Mouse (Mus musculus) heart, embryonic 14.5 days (tissue): Measurements from ENCODE around the gene Tfrc. TPM values are rescaled to one million over a fixed set of nuclear protein-coding genes. Genes with fewer than 3 reads are reported as not detected.

Experiments
- ATAC-seq: fragments of 200-750 bp; cut with Nextera tagmentation; 2 replicates; pipeline ENCODE4 v1.8.0; 2017; ENCODE audit warnings: low read depth, moderate TSS enrichment; ENCODE audit not compliant: insufficient number of reproducible peaks, insufficient read depth, low FRiP score
- H3K27ac ChIP-seq, 2 experiments: fragments of 200-500 bp in 1 of 2; fragments of 300-500 bp in 1 of 2; sonication (generic) in 1 of 2; replicated peaks in 1 of 2; 2 replicates each; pipeline ENCODE4 v1.5.1; 2012 to 2014; ENCODE audit warnings: low read depth in 2 of 2, low read length in 2 of 2, control low read depth in 1 of 2, mild to moderate bottlenecking in 1 of 2, mixed read lengths in 1 of 2; ENCODE audit not compliant: control insufficient read depth in 1 of 2, insufficient read depth in 1 of 2
- H3K27me3 ChIP-seq: fragments of 300-500 bp; sonication (generic); 2 replicates; pipeline ENCODE4 v1.6.1; 2014; ENCODE audit warnings: mild to moderate bottlenecking, low read length, control low read depth; ENCODE audit not compliant: control insufficient read depth, insufficient read depth
- H3K36me3 ChIP-seq: fragments of 300-500 bp; sonication (generic); 2 replicates; pipeline ENCODE4 v1.6.1; 2014; ENCODE audit warnings: mild to moderate bottlenecking, control low read depth, low read length, mixed read lengths; ENCODE audit not compliant: control insufficient read depth, insufficient read depth
- H3K4me1 ChIP-seq, 2 experiments: fragments of 200-500 bp in 1 of 2; fragments of 300-500 bp in 1 of 2; sonication (generic) in 1 of 2; 2 replicates each; pipeline ENCODE4 v1.6.1; 2012 to 2014; ENCODE audit warnings: low read length in 2 of 2, control low read depth in 1 of 2, mixed read lengths in 1 of 2; ENCODE audit not compliant: control insufficient read depth in 2 of 2, insufficient read depth in 2 of 2
- H3K4me2 ChIP-seq: fragments of 300-500 bp; sonication (generic); 2 replicates; pipeline ENCODE4 v1.6.1; 2014; ENCODE audit warnings: mild to moderate bottlenecking, low read length
- H3K4me3 ChIP-seq, 2 experiments: fragments of 200-500 bp in 1 of 2; fragments of 300-500 bp in 1 of 2; sonication (generic) in 1 of 2; 2 replicates each; pipeline ENCODE4 v1.5.1; 2012 to 2014; ENCODE audit warnings: low read length in 2 of 2, mild to moderate bottlenecking in 2 of 2, control low read depth in 1 of 2, low read depth in 1 of 2, moderate library complexity in 1 of 2; ENCODE audit not compliant: control insufficient read depth in 1 of 2, insufficient read depth in 1 of 2
- H3K9ac ChIP-seq: fragments of 300-500 bp; sonication (generic); 2 replicates; pipeline ENCODE4 v1.6.1; 2014; ENCODE audit warnings: mild to moderate bottlenecking, low read length
- H3K9me3 ChIP-seq: fragments of 300-500 bp; sonication (generic); 2 replicates; pipeline ENCODE4 v1.6.1; 2016; ENCODE audit warnings: low read length, control low read depth; ENCODE audit not compliant: control insufficient read depth
- WGBS: fragments of 180-500 bp; shearing (Covaris S2); extraction: QIAGEN DNeasy Blood & Tissue Kit; methylation state at CpG from one replicate; pipeline ENCODE4 v1.1.7; 2014; 5-methylcytosine and 5-hydroxymethylcytosine counted together
- polyA plus RNA-seq: library from polyadenylated mRNA; unstranded; fragments of >200 nt; fragmentation: Nextera tagmentation; extraction: Ambion mirVana; gene quantifications from 2 replicates; pipeline ENCODE4 v1.2.1, GENCODE M21; 2014

Gene Tfrc
- polyA plus RNA-seq, 1 experiment from 2014 or later, result 48.6 TPM

DNA sequence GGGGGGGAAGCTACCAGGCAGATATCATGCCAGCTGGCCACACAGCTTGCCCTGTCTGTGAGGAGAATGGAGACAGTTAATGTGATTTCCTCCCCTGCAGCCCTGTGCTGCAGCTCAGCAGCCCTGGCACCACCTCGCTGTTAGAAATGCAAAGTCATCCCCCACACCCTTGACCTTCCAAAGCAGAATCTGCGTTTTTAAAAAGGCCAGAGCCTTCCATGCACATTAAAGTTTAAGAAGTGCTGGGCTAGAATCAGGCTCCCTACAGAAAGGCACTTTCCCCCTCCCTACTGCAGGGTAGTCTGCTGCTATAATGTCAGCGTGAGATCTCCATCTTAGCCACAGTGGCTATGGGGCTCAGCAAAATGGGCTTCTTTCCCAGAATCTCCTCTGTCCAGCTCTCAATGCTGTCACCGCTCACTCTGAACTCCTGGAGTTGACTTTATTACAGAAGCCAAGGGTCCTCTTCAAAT is 10.8 kb upstream of the Tfrc start:
- peaks cover 2 to 5% of the 10 kb centered on the region in 2 experiments; a peak in 2 of 4 replicates for H3K4me1 ChIP-seq
- no peaks in the 10 kb centered on the region for H3K9me3 ChIP-seq
- no peak overlapping the region for H3K4me2 ChIP-seq
- no peak overlapping the region for H3K9ac ChIP-seq
- H3K4me3 ChIP-seq, result no peak overlapping the region
- 23% methylated on average over 4 of the region's 4 CpGs for WGBS
- H3K36me3 ChIP-seq, result no peaks in the 10 kb centered on the region
- no peak for ATAC-seq
- H3K27me3 ChIP-seq, result no peaks in the 10 kb centered on the region
- H3K27ac ChIP-seq, result peak overlapping the region in 1 of 2 experiments; percentile 67; a peak in 3 of 4 replicates

DNA sequence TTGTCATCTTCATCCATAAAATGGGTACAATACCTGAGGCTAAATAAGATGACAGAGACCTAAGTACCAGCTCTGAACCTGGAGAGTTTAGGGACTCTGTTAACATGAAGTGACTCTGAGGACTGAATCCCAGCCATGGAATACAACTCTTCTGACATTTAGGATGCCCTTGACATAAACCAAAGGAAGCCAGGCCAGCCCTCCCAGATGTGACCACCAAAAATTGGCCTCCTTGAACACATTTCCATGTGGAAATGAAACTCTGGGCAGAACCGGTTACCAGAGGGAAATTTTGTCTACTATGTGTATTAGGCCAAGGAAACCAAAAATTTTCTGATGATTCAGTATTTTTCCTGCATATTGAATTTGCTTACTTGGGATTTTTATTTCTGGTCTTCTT is 9.6 kb upstream of the Tfrc start:
- ATAC-seq, result no peak
- no peak overlapping the region for H3K4me2 ChIP-seq

DNA sequence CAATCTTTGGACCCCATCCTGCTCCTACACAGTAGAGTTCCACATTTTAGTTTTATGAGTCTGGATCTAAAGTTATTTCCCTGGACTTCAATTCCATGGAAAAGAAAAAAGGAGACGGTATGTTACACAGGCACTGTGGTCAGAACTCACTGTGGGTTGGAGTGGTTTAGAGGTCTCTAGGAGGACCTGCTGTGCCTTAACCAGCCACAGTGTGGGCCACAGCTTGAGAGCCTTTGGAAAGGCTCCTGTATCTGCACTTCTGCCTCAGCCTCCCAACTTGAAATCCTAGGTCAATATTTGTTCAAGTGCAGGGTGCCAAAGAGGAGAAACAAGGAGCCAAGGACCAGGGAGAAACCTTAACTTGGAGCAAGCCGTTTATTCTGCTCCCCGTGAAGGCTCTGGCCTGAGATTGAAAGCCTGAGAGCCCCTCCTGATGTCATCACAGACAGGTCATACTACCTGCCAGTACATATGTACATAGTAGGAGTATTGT is 6.5 kb upstream of the Tfrc start:
- H3K27ac ChIP-seq, result no peak overlapping the region
- no peaks in the 10 kb centered on the region for H3K36me3 ChIP-seq
- peaks cover 2 to 5% of the 10 kb centered on the region in 2 experiments; a peak in 2 of 4 replicates for H3K4me1 ChIP-seq
- H3K27me3 ChIP-seq, result no peaks in the 10 kb centered on the region
- no peak for ATAC-seq
- 70% methylated on average over 3 of the region's 3 CpGs for WGBS
- H3K9ac ChIP-seq, result no peak overlapping the region
- no peaks in the 10 kb centered on the region for H3K9me3 ChIP-seq
- H3K4me2 ChIP-seq, result no peak overlapping the region
- H3K4me3 ChIP-seq, result no peak overlapping the region

More for the DNA sequence above, 9.6 kb upstream of the Tfrc start:
- no peaks in the 10 kb centered on the region for H3K27me3 ChIP-seq
- H3K27ac ChIP-seq, result no peak overlapping the region
- H3K9me3 ChIP-seq, result no peaks in the 10 kb centered on the region
- H3K4me3 ChIP-seq, result no peak overlapping the region
- H3K9ac ChIP-seq, result no peak overlapping the region
- H3K36me3 ChIP-seq, result no peaks in the 10 kb centered on the region
- H3K4me1 ChIP-seq, result peaks cover 2 to 5% of the 10 kb centered on the region in 2 experiments; a peak in 2 of 4 replicates
- WGBS, result 77% methylated on average over 1 of the region's 1 CpGs

DNA sequence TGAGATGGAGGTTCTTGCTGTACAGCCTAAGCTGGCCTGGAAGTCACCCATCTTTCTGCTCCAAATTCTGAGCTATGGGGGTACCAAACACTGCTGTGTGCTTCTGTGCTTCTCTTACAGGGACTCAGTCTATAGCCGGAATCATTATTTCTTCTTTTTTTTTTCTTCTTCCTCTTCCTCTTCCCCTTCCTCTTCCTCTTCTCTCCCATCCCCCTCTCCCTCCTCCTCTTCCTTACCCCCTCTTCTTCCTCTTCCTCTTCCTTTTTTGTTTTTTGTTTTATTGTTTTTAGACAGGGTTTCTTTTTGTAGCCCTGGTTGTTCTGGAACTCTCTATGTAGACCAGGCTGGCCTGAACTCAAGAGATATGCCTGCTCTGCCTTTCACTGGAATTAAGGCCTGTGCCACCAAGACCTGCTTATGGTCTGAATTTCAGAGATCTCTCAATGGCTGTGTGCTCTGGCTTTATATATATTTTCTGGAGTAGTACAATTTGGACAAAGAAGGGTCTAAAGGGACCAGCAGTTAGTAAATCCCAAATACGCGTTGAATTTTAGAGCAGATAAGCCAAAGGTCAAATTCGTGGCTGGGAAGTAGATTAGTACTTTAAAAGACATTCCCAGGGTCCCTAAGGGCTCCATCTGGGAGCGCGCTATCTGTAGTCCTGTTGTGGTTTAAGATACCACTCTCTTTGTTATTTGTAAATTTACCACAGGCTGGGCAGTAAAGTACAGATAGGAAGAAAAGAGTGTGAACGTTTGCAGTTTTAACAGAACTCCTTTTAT is 967 bp upstream of the Tfrc start:
- WGBS, result 37% methylated on average over 7 of the region's 7 CpGs
- Histone ChIP-seq H3K4me2 (peak overlapping the region; percentile 86), H3K36me3 (peaks cover 1% of the 10 kb centered on the region; the same call in 1 of the 2 replicates), H3K4me1 (peaks cover 2 to 21% of the 10 kb centered on the region in 2 experiments), H3K4me3 (peak overlapping the region in 1 of 2 experiments; percentile 91; a peak in 1 of 4 replicates), H3K9ac (peak overlapping the region; percentile 96; the same call in 1 of the 2 replicates), H3K27me3 (no peaks in the 10 kb centered on the region), H3K27ac (peak overlapping the region; percentile 42 to 97; a peak in 3 of 4 replicates), H3K9me3 (no peaks in the 10 kb centered on the region)
- no peak for ATAC-seq

GRCm38 (mm10) chr16:32608344-32608711 is 392 bp upstream of the Tfrc start:
- H3K4me3 ChIP-seq, result peak overlapping the region; percentile 66 to 91
- H3K36me3 ChIP-seq, result peaks cover 7% of the 10 kb centered on the region; the same call in 1 of the 2 replicates
- no peaks in the 10 kb centered on the region for H3K27me3 ChIP-seq
- ATAC-seq, result no peak
- peak overlapping the region; percentile 96 for H3K9ac ChIP-seq
- peak overlapping the region; percentile 42 to 97 for H3K27ac ChIP-seq
- WGBS, result 6% methylated on average over 8 of the region's 8 CpGs
- H3K4me2 ChIP-seq, result peak overlapping the region; percentile 86
- H3K9me3 ChIP-seq, result no peaks in the 10 kb centered on the region
- H3K4me1 ChIP-seq, result peaks cover 2 to 21% of the 10 kb centered on the region in 2 experiments

- WGBS, result 0% methylated on average over 14 of the region's 14 CpGs
- ATAC-seq, result no peak
These were observed 670 bp downstream of the Tfrc start for GRCm38 (mm10) chr16:32609401-32609779.

DNA sequence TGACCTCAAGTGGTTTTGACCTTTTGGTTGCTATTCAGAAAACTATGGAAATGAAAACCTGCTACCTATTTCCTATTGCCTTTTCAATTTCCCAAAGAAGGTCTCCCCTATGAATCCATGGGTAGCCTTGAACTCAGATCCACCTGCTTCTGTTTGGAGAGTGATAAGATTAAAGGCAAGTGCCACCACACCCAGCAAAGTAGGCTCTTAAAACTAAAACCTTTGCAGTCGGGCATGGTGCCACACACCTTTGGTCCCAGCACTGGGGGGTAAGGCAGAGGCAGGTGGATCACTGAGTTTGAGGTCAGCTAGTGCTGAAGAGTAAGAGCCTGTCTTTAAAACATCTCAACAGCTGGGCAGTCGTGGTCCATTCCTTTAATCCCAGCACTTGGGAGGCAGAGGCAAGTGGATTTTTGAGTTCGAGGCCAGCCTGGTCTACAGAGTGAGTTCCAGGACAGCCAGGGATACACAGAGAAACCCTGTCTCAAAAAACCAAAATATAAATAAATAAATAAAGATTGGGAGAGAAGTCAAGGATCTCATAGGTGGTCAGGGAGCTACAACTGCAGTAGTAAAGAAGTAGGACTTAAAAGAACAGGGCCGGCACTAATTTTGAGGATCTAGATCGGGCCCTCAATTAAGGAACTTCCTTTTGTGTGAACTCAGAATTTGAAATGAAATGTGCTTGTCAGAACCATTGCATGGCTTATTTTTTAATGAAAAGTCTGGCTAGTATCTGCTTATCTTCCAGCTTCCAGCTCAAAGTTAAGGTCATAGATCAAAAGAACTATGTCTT is 1.9 kb downstream of the Tfrc start:
- Histone ChIP-seq H3K9me3 (no peaks in the 10 kb centered on the region), H3K9ac (peak overlapping the region; percentile 96), H3K4me3 (peak overlapping the region; percentile 35 to 91), H3K4me1 (peaks cover 2 to 21% of the 10 kb centered on the region in 2 experiments), H3K27ac (no peak overlapping the region), H3K36me3 (peaks cover 28% of the 10 kb centered on the region), H3K27me3 (no peaks in the 10 kb centered on the region), H3K4me2 (peak overlapping the region; percentile 86)
- no peak for ATAC-seq
- 56% methylated on average over 5 of the region's 5 CpGs for WGBS

More at GRCm38 (mm10) chr16:32609401-32609779, 670 bp downstream of the Tfrc start:
- Histone ChIP-seq H3K4me2 (peak overlapping the region; percentile 86), H3K27ac (peak overlapping the region; percentile 71 to 97), H3K36me3 (peaks cover 16% of the 10 kb centered on the region), H3K9ac (peak overlapping the region; percentile 96), H3K4me1 (peaks cover 2 to 21% of the 10 kb centered on the region in 2 experiments), H3K9me3 (no peaks in the 10 kb centered on the region), H3K4me3 (peak overlapping the region; percentile 66 to 91), H3K27me3 (no peaks in the 10 kb centered on the region)
